Mouse (Mus musculus) neural tube, embryonic 15.5 days (tissue): ENCODE results near the gene Lrrc74a. TPM values are rescaled to one million over a fixed set of nuclear protein-coding genes. Genes with fewer than 3 reads are reported as not detected.

Experiments
- ATAC-seq: fragments of 200-750 bp; cut with Nextera tagmentation; 2 replicates; pipeline ENCODE4 v1.8.0; 2017; ENCODE audit warnings: mild to moderate bottlenecking, moderate TSS enrichment, moderate library complexity; ENCODE audit not compliant: low FRiP score
- H3K27ac ChIP-seq: fragments of 300-500 bp; sonication (generic); replicated peaks from 2 replicates; pipeline ENCODE4 v1.5.1; 2015; ENCODE audit warnings: mild to moderate bottlenecking, inconsistent platforms
- H3K27me3 ChIP-seq: fragments of 300-500 bp; sonication (generic); replicated peaks from 2 replicates; pipeline ENCODE4 v1.6.1; 2015; ENCODE audit warnings: inconsistent platforms
- H3K36me3 ChIP-seq: fragments of 300-500 bp; sonication (generic); 2 replicates; pipeline ENCODE4 v1.6.1; 2015; ENCODE audit warnings: inconsistent platforms
- H3K4me1 ChIP-seq: fragments of 300-500 bp; sonication (generic); 2 replicates; pipeline ENCODE4 v1.6.1; 2015; ENCODE audit warnings: inconsistent platforms
- H3K4me2 ChIP-seq: fragments of 300-500 bp; sonication (generic); 2 replicates; pipeline ENCODE4 v1.6.1; 2015; ENCODE audit warnings: inconsistent platforms, mild to moderate bottlenecking, moderate library complexity
- H3K4me3 ChIP-seq: fragments of 300-500 bp; sonication (generic); replicated peaks from 2 replicates; pipeline ENCODE4 v1.5.1; 2015; ENCODE audit warnings: mild to moderate bottlenecking, inconsistent platforms
- H3K9ac ChIP-seq: fragments of 300-500 bp; sonication (generic); replicated peaks from 2 replicates; pipeline ENCODE4 v1.6.1; 2015; ENCODE audit warnings: mild to moderate bottlenecking, inconsistent platforms
- H3K9me3 ChIP-seq: fragments of 300-500 bp; sonication (generic); replicated peaks from 2 replicates; pipeline ENCODE4 v1.6.1; 2016; ENCODE audit warnings: inconsistent platforms
- whole genome bisulfite sequencing: fragments of 180-500 bp; shearing (Covaris S2); methylation state at CpG from one replicate; pipeline ENCODE4 v1.1.7; 2015; ENCODE audit warnings: mixed read lengths; 5-methylcytosine and 5-hydroxymethylcytosine counted together
- polyA plus RNA-seq: library from polyadenylated mRNA; unstranded; fragments of >200 nt; fragmentation: Nextera tagmentation; extraction: Ambion mirVana; gene quantifications from 2 replicates; pipeline ENCODE4 v1.2.1, GENCODE M21; 2015

The Lrrc74a gene
- polyA plus RNA-seq, 1 experiment from 2014 or later: not detected

DNA sequence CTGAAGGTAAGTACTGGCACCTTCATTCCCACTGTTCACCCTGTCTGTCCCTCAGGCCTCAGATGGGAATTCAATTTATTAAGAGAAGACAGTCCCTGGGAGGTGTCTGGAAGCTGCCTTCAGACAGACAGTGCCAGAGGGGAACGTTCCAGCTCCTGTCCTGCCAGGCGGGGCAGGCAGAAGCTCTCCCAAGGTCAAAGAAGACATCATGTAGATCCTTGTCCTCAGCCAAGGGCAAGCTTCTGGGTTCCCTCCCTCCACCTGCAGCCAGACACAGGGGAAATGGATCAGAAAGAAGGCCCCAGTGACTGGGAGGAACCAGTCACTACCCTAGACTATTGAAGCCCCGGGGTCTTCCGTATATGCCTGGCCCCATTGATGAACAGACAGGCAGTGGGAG, 74.7 kb downstream of the Lrrc74a start:
- Histone ChIP-seq H3K27me3 (no peaks in the 10 kb centered on the region), H3K4me3 (no peak overlapping the region), H3K4me1 (peaks cover 88% of the 10 kb centered on the region), H3K9ac (no peak overlapping the region), H3K27ac (peak overlapping the region; percentile 98), H3K4me2 (no peak overlapping the region), H3K9me3 (no peaks in the 10 kb centered on the region), H3K36me3 (no peaks in the 10 kb centered on the region)
- WGBS: 63% methylated on average over 4 of the region's 4 CpGs
- ATAC-seq: no peak

- Histone ChIP-seq H3K4me3 (no peak overlapping the region), H3K36me3 (no peaks in the 10 kb centered on the region), H3K27ac (peak overlapping the region; percentile 79), H3K4me2 (no peak overlapping the region), H3K9me3 (no peaks in the 10 kb centered on the region), H3K4me1 (peaks cover 85% of the 10 kb centered on the region), H3K27me3 (no peaks in the 10 kb centered on the region), H3K9ac (no peak overlapping the region)
- no peak for ATAC-seq
- 92% methylated on average over 1 of the region's 1 CpGs for WGBS
These were observed 75.9 kb downstream of the Lrrc74a start for GRCm38 (mm10) chr12:86810040-86810439.

DNA sequence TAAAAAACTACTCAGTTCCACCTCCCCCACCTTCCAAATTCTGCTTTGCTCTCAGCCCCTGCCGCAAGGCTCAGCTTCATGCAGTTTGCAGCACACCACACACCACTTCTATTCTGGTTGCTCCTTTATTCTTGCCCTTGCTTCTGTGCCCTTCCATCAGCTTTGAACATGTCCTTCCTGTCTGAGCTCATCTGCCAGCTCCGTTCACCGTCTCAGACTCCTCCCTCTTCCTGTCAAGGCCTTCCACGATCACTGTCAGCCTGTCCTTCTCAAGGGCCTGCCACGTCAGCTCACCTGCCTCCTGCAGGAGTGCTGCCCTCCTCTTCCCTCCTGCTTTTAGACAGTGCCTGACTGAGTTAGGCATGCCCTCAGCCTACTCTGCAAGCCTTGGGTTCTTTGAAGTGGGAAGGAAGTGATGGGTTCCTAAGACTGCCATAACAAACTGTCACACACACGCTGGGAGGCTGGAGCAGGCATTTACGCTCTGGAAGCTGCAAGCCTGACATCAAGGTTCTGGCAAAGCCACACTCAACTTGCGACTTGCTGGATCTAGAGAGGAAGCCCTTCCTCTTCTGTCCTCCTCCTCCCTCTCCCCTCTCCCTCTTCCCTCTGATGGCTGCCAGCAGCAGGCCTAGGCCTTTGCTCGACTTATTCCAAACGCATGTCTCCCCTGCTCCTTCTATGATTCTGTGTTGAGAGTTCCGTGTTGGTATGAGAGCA, 76.7 kb downstream of the Lrrc74a start:
- H3K9ac ChIP-seq: no peak overlapping the region
- peaks cover 85% of the 10 kb centered on the region for H3K4me1 ChIP-seq
- 61% methylated on average over 11 of the region's 11 CpGs for WGBS
- H3K4me2 ChIP-seq: no peak overlapping the region
- H3K4me3 ChIP-seq: no peak overlapping the region
- H3K27ac ChIP-seq: peak overlapping the region; percentile 79
- H3K9me3 ChIP-seq: no peaks in the 10 kb centered on the region
- H3K36me3 ChIP-seq: no peaks in the 10 kb centered on the region
- no peak for ATAC-seq
- no peaks in the 10 kb centered on the region for H3K27me3 ChIP-seq

- H3K27ac ChIP-seq: no peak overlapping the region; the same call in 1 of the 2 replicates
These were observed 78.6 kb downstream of the Lrrc74a start for GRCm38 (mm10) chr12:86812782-86813181.

More at GRCm38 (mm10) chr12:86812782-86813181, 78.6 kb downstream of the Lrrc74a start:
- ATAC-seq: no peak
- H3K27me3 ChIP-seq: no peaks in the 10 kb centered on the region
- 81% methylated on average over 3 of the region's 3 CpGs for WGBS
- no peak overlapping the region for H3K4me3 ChIP-seq
- H3K4me1 ChIP-seq: peaks cover 85% of the 10 kb centered on the region
- no peaks in the 10 kb centered on the region for H3K9me3 ChIP-seq
- H3K4me2 ChIP-seq: no peak overlapping the region
- no peak overlapping the region for H3K9ac ChIP-seq
- H3K36me3 ChIP-seq: no peaks in the 10 kb centered on the region

Other genes starting within 250 kb of the Lrrc74a start
- gene Vash1, start 55.7 kb upstream of the Lrrc74a start, polyA plus RNA-seq: 25.7 and 28.2 TPM in 2 replicates
- 11.2 and 11.7 TPM in 2 replicates for gene Angel1, start 7.9 kb upstream of the Lrrc74a start, polyA plus RNA-seq
- gene Irf2bpl, start 150.4 kb downstream of the Lrrc74a start, polyA plus RNA-seq: 53.3 and 69.9 TPM in 2 replicates
- gene Cipc, start 212.7 kb downstream of the Lrrc74a start, polyA plus RNA-seq: 37.2 and 40.8 TPM in 2 replicates